Mouse (Mus musculus) ES-Bruce4 (cell line): ENCODE measurements at regions not wholly inside any gene's neighbourhood (a gene's known extent, or its start where the extent isn't known, plus 50 kb on each side); places are given as distances from the start of the nearest gene placed in this dataset.

ENCODE experiments used
- CTCF ChIP-seq: IDR thresholded peaks from one replicate; pipeline ENCODE4 v1.8.1; 2011; ENCODE audit warnings: low read depth, low read length
- EP300 ChIP-seq: IDR thresholded peaks from 2 replicates; pipeline ENCODE4 v1.6.1; 2011; ENCODE audit warnings: low read depth, low read length; ENCODE audit not compliant: insufficient read depth

DNA sequence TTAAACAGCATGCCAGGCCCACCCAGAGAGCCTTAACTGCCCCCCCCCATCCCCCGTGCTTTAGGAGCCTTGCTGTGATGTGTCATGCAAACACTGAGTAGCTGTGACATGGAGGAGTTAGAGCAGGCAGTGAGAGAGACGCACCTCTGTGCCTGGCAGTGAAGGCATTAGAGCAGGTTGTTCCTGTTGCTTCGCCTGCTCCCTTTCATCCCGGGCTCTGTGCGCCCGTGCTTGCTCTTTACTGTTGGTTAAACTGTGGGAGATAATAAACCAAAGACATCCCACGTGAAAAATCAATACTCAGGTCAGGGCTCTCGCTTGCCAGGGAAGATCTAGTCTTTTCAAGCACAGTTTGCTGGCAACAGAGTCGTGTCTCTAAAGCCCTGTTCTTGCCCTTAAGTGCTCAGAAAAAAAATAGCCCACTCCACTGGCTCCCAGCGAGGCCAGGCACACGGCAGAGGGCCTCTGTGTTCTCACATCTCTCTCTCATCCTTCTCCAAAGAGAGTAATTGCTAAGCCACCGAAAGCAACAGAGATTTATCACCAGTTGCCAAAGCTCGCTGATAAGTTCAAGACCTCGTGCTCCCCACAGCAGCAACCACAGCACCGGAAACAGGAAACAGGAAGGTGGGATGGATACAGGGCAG is 181.2 kb upstream of the 3110018I06Rik start:
- no peak for TF ChIP-seq CTCF
- TF ChIP-seq EP300 = no peak
